Mouse (Mus musculus) left cerebral cortex, postnatal 10 days (tissue): ENCODE measurements around the gene Hist2h4. TPM values are rescaled to one million over a fixed set of nuclear protein-coding genes. Genes with fewer than 3 reads are reported as not detected.
"Not testable (repeated sequence)": the region's sequence is repeated elsewhere in the genome, so short reads cannot be mapped to it uniquely, and the experiment has no call there.

Experiments
- DNase-seq, 2 experiments: peaks; one replicate each; pipeline ENCODE4 v3.0.0; 2021 to 2022; ENCODE audit warnings: low spot score in 2 of 2, mixed read lengths in 1 of 2; ENCODE audit errors: extremely low spot score in 1 of 2
- intact Hi-C: fragments of 180-260 bp; cut with DNase I; formaldehyde crosslinking; loops from one replicate; pipeline ENCODE4 v1.15.1; 2025
- total RNA-seq, 2 experiments: library from RNA; stranded (reverse); gene quantifications; 2 replicates each; pipeline ENCODE4 v1.2.3; 2021

The Hist2h4 gene
- total RNA-seq, 2 experiments from 2014 or later = 34.4 to 37.7 TPM

DNA sequence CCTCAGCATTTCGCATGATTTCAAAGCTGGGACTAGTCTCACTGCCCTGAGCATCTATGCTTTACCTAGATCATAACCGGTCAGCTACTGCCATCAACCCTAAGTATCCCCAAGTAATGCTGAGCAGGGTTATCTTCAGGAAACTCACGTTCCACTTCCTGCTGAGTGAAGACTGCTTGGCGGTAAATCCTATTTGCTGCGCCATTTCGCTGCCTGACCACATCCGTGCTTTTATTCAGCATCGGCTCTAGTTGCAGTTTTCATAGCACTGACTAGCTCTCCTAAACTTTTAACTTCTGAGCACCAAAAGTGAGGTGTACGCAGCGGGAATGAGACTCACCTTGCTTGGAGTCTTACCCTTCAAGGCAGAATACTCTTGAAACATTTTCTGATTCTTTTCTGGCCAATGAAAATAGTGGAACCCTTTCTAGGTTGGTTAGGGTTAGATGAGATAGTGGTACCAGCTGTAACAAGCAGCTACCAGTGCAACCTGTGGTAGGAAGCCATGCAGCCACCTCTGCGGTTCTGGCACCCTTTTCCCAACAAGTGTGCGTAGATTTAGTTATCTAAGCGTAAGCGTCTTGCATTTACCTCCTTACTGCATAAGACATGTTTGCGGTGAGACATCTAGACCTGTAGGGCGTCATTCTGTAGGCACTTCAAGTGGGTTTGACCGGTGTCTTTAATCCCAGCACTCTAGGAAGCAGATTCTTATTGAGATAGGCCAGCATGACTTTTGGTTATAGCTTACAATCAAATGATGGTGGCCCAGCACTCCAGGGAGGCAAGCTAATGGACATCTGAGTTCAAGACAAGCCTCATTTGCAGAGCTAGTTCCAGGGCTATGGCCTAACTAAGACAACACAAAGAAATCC, 10.7 kb upstream of the Hist2h4 start:
- intact Hi-C loops = no loop called here
- no peak for DNase-seq

DNA sequence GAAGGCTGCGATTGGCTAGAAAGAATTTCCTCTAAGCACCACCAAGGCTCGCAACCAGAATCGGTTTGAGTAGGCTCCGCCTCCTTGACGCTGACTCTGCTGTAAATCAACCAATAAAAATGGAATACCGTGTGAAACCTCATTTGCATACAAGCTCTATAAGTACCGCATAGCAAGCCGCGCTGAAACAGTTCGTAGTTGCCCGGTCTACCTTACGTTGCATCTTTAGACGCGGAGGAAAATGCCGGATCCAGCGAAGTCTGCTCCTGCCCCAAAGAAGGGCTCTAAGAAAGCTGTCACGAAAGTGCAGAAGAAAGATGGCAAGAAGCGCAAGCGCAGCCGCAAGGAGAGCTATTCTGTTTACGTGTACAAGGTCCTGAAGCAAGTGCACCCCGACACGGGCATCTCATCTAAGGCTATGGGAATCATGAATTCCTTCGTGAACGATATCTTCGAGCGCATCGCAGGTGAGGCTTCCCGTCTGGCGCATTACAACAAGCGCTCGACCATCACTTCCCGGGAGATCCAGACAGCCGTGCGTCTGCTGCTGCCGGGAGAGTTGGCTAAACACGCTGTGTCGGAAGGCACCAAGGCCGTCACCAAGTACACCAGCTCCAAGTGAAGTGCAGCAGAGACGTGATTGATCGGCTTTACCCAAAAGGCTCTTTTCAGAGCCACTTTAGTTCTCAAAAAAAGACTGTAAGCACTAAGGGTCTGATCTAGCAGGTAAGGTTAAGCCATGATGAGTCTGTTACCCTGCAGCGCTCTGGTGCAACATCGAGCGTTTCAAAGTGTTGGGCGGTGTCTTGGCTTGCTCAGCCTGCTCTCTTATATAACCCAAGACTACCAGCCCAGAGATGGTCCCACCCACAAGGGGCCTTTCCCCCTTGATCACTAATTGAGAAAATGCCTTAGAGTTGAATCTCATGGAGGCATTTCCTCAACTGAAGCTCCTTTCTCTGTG, 6.7 kb upstream of the Hist2h4 start, which contains the start of gene Hist2h2bb:
TSS of gene Hist2h2bb (plus strand) at position 242 of the 964 bp plus-strand sequence.
- intact Hi-C loops = no loop called here
- DNase-seq = peak; percentile 93 to 95

DNA sequence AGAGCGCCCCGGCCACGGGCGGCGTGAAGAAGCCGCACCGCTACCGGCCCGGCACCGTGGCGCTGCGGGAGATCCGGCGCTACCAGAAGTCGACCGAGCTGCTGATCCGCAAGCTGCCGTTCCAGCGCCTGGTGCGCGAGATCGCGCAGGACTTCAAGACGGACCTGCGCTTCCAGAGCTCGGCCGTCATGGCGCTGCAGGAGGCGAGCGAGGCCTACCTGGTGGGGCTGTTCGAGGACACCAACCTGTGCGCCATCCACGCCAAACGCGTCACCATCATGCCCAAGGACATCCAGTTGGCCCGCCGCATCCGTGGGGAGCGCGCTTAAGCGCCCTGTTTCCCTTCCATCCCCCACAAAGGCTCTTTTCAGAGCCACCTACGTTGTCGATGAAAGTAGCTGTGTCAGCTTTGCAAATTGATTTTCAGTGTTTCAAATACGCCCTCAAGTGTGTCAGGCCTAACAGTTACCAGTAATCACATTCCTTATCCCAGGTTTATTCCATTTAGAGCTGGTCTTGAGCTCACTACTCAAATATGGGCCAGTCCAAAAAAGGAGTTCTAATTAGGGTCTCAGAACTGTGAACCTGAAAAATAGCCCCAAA, 5.8 kb upstream of the Hist2h4 start:
- intact Hi-C loops, DNase-seq: not testable (repeated sequence)

DNA sequence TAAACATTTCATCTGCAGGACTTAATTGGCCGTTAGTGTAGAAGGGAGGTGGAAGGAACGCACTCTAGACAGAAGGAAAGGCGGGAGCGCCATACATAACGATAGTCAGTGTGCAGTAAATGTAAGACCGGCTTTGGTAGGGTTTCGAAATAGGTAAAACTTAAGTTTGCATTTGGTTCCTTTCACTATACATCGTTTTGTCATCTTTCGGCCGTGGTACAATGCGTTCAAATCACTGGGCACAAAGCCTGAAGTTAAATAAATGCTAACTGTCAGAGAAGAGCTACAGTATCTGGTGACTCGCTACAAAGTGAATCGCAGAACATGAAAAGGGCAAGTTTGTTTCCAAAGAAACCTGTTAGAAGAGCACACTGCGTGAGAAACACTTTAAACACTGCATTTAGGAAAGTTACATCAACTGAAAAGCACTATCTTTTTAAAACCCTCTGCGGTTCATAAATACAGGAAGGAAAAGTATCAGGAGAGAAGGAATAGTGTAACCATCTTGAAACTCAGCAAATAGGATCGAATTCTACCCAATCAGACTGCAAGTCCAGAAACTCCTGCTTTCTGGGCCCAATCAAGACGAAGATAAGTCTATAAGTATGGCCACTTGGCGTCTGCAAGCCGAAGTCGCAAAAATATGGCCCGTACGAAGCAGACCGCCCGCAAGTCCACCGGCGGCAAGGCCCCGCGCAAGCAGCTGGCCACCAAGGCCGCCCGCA, 5.1 kb upstream of the Hist2h4 start, which contains the start of gene Hist2h3b:
TSS of gene Hist2h3b (plus strand) at position 604 of the 725 bp plus-strand sequence.
- intact Hi-C loops = no loop called here
- DNase-seq = peak; percentile 78 to 86

DNA sequence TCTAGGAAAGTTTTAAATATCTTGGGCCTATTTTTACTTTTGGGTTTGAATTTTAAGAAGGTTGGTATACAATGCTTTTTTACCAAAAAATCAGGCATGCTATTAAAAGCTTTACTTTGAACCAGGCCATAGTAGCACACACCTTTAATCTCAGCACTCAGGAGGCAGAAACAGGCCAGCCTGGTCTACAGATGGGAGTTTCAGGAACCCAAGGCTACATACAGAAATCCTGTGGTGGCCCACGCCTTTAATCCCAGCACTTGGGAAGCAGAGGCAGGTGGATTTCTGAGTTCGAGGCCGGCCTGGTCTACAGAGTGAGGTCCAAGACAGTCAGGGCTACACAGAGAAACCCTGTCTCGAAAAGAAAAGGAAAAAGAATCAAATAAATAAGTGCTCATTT, 4.4 kb upstream of the Hist2h4 start:
- intact Hi-C loops = no loop called here
- no peak for DNase-seq

DNA sequence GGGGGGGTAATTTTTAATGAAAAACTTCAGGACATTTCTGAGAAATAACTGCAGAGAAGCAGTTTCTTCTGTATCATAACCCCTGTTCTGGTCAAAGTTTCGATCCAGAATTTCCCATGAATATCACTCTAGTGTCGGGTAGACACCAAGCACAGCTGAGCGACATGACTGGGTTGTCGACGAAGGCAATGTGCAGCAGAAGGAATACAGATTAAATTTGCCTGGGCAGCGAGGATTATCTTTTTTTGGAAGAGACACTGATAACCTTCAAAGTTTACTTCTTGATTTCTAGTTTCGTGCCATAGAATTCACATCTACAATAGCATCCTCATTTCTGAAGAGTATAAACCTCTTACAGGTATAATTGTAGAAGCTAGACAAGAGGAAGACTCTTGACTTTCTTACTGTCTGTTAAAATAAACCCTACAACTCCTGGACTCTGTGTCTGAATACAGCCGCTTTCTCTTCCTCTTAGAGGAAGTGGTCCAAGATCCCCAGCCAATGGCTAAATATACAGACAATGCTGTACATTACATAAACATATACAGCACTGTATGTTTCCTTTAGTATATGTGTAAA, 3.1 kb upstream of the Hist2h4 start:
- intact Hi-C loops = no loop called here
- DNase-seq = no peak

DNA sequence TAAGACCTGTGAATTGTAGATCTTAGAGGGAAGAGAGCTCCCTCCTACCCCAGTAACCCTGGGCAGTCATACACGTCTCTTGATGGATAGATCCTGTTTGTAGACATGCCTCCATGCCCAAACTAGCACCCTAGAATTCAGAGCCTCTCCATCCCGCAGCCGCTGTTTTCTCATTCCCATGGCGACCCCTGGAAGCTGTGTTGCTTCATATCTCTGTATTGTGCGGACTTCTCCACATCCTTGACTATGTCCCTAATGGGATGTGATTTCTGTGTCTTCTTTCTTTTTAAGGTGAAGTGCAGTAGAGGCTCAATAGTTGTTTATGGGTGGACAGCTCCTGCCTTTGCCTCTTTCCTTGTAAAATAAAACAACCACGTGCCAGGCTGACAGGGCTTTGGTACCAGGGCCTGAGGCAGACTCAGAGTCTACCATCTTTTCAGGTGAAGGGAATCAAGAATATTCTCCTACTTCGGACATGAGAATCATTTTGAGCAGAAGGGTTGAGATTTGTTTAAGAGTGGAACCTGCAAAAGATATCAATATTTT, 1.4 kb upstream of the Hist2h4 start:
- no peak for DNase-seq
- intact Hi-C loops = no loop called here

DNA sequence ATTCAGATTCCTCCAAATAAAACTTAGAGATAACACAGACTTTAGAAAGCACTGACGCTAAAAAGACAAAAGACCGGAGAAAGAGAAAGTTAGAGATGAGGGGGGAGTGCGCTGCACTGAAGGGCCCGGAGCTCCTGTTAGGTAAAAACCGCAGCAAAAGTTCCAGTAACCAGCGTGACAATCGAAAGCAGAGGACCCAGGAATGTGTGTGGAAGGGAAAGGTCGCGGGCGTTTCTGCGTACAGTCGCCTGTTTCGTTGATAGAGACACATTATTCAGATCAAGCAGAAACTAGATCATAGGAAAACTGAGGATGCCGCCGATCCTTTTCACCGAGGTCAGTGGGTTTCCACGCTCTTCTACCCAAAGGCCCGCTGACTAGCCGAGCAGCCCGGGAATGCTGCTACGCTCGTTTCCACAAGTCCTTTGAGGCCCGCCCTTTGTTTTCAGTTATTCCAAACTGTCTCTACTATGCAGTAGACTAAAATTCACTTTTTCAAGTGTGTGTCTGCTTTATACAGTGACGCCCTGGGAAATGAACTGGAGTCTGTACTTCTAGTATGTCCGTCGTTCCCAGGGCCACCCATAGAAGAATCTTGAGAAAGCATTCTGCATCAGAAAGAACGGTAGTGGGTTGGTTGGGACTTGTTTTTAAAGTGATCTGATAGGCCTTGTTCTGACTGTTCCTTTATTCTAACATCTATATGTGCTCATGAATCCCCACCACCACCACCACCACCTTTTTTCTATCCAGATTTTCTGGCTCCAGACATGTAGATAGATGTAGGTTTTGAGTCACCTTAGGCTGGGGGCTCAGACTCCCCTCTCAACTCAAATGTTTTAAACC, 670 bp upstream of the Hist2h4 start:
- peak in 1 of 2 experiments; percentile 45 for DNase-seq
- intact Hi-C loops = no loop called here

DNA sequence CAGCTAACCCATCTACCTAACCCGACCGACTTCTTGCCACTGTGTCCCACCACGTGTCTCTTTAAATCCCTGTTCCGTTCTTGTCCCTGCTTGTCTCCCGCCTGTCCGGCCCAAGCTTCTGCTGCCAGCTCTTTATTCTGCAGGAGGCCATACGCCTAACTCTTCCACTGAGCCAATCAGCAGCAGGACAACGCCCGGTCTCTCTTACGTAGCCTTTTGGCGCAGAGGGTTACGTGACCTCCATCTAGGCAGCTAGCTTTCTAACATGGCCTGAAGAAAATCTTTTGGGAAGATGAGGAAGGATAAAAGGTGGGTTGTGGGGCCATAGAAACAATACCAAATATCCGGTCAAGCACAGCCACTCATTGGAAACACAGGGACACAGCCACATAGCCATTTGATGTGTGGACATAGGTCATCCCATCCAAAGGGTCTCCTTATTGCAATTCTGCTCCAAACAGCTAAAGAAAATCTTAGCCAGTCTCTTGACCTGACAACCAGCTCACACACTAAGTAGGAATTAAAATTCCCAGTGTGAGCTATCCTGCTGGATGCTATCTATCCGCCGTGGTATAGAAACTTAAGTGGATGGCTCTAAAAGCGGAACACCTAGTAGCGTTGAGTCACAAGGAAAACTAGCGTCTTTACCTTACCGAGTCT, 765 bp downstream of the Hist2h4 start:
- DNase-seq = peak; percentile 78 to 83
- intact Hi-C loops = no loop called here

DNA sequence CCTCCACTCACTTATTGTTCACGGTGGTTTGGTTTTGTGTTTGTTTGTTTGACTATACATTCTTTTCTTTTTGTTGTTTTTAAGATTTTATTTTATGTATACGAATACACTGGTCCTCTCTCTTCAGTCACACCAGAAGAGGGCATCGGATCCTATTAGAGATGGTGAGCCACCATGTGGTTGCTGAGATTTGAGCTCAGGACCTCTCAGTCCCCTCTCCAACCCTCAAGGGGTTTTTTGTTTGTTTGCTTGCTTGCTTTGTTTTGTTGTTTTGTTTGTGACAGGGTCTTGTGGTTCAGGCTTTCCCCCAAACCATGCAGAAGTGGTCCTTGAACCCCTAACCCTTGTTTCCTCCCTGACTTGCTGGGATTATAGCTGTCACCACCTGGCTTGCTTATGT, 1.5 kb downstream of the Hist2h4 start:
- intact Hi-C loops = no loop called here
- DNase-seq = no peak

DNA sequence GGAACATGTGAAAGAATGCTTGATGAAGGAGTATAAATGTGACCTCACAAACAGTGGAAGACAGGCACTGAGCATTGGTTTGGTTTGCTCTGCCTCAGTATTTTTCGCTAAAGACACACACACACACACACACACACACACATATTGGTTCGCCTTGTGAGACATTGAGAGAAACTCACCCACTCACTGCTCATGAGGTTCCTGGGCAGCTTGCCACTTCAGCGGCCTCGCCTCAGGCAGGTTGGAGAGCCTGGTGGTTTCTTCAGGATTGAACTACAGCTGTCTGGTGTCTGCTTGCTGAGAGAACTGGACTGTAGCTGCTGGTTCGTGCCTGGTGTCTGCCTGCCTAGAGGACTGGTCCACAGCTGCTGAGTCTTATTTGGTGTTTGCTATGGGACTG, 2.9 kb downstream of the Hist2h4 start:
- intact Hi-C loops = no loop called here
- no peak for DNase-seq

DNA sequence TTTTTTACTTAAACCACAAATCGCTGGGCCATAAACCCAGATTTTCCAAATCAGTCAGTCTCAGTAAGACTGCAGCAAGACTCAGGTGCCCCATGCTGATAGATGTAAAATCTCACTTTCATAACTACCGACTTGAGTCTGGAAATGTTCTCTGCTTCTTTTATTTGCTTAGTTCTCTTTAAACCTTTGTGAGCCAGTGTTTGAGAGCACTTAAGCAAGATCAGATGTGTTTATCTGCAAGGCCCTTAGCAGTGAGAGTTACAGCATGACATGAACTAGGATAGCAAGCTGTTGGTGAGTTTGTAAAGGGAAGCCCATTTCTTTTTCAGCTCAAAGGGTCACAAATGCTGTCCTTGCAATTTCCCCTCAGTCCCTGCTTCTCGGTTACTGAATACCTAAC, 5.9 kb downstream of the Hist2h4 start:
- intact Hi-C loops = no loop called here
- no peak for DNase-seq

DNA sequence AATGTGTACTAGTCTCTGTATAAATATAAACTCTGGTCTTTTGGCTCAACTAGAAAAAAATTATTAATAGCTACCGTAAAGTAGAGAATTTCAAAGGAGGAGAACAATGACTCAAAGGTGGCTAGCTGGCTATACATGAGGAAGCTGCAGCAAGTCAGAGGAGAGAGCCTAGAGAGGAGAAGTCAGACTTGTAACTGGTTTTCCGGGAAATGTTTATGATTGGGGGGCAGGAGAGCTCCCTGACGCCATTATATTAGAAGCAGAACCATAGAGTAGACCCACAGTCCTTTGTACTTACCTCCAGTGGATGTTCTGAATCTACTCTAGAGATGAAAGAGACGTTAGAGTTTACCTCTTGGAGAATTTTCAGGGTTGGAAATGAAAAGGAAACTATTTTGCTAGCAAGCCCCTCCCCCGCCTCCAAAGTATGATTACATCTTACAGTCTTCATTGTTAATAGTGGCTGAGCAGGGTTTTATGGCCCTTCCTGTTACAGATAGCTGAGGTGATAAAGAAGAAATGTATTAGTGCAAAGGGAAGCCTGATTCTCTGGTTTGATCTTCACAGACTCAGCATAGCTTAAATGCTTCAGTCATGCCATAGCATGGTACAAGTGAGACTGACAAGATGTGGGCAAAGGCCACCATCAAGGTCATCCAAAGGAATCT, 7.1 kb downstream of the Hist2h4 start:
- intact Hi-C loops = no loop called here
- no peak for DNase-seq

DNA sequence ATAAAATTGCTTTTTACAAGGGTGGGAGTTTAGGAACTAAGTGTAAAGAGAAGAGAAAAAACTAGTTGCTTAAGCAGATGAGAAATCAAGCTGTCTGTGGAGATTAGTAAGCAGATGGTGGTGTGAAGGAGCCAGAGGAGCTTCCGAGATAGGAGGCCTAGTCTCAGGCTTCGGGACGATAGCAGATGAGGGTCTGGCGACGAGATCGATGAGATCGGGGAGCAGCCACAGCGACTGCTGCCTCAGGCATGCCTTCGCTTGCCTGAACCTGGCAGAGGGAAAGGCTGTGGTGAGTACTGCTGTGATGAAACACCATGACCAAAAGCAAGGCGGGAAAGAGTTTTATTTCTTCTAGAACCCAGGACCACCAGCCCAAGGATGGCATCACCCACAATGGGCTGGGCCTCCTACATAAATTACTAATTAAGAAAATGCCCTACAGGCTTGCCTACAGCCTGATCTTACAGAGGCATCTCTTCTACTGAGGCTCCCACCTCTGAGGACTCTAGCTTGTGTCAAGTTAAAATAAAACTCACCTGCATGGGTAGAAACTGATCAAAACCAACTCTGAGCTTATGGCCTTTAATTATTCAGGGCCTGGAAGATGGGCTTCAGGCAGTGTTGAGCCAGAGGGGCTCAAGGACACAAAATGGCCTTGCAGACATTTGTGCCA, 8.3 kb downstream of the Hist2h4 start:
- DNase-seq = no peak

DNA sequence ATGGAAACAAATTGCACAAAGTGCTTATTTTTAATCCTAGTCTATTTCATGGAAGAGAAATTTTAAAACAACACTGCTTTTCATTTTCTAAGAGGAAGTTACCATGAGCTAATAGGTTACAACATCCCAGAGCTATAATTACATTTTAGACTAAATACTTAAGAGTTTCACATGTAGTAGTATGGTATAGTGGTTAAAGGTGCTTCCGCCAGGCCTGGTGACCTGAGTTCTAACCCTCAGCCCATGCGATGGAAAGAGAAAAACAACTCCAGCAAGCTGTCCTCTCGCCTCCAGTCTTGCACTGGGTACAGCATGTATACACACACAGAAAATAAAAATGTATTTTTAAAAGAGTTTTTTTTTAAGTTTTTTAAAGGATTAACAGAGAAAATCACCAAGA, 11.3 kb downstream of the Hist2h4 start:
- intact Hi-C loops = no loop called here
- DNase-seq = no peak

More for the DNA sequence above, 8.3 kb downstream of the Hist2h4 start:
- intact Hi-C loops = no loop called here

DNA sequence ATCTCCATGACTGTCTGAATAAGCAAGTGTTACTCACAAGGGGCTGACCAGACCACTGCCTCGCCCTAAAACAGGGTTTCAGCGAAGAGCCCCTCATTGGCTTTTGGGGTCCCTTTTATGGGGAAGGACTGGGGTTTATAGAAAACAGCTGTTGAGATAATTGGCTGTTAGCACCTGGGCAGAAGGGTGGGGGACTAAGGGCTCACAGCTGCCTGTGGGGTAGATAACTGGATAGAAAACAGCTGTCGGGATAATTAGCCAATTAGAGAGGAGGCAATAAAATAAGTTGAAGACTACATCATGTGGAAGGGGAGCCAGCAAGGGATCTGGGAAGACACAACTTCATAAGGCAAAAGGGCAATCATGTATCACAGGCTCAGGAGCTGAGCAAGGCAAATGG, 12.2 kb downstream of the Hist2h4 start:
- intact Hi-C loops = no loop called here

More for the DNA sequence above, 12.2 kb downstream of the Hist2h4 start:
- no peak for DNase-seq
